Mouse (Mus musculus) midbrain, embryonic 14.5 days (tissue): Measurements from ENCODE around the gene Opalin. TPM values are rescaled to one million over a fixed set of nuclear protein-coding genes. Genes with fewer than 3 reads are reported as not detected.

ENCODE experiments used
- ATAC-seq: fragments of 200-750 bp; cut with Nextera tagmentation; 2 replicates; pipeline ENCODE4 v1.8.0; 2017; ENCODE audit warnings: moderate number of reproducible peaks, moderate library complexity; ENCODE audit not compliant: low FRiP score, low TSS enrichment
- DNase-seq: peaks from one replicate; pipeline ENCODE4 v3.0.0-alpha.2; 2015
- H3K27ac ChIP-seq: fragments of 300-500 bp; sonication (generic); replicated peaks from 2 replicates; pipeline ENCODE4 v1.5.1; 2014; ENCODE audit warnings: mild to moderate bottlenecking, low read depth, low read length, moderate library complexity
- H3K27me3 ChIP-seq: fragments of 300-500 bp; sonication (generic); 2 replicates; pipeline ENCODE4 v1.6.1; 2014; ENCODE audit warnings: low read length, control low read depth, mixed read lengths; ENCODE audit not compliant: control insufficient read depth, insufficient read depth
- H3K36me3 ChIP-seq: fragments of 300-500 bp; sonication (generic); 2 replicates; pipeline ENCODE4 v1.6.1; 2014; ENCODE audit warnings: low read length, control low read depth; ENCODE audit not compliant: control insufficient read depth, insufficient read depth
- H3K4me1 ChIP-seq: fragments of 300-500 bp; sonication (generic); 2 replicates; pipeline ENCODE4 v1.6.1; 2014; ENCODE audit warnings: mild to moderate bottlenecking, antibody characterized with exemption, low read length, control low read depth; ENCODE audit not compliant: control insufficient read depth, insufficient read depth
- H3K4me2 ChIP-seq: fragments of 300-500 bp; sonication (generic); 2 replicates; pipeline ENCODE4 v1.6.1; 2014; ENCODE audit warnings: mild to moderate bottlenecking, low read length, moderate library complexity
- H3K4me3 ChIP-seq: fragments of 300-500 bp; sonication (generic); replicated peaks from 2 replicates; pipeline ENCODE4 v1.5.1; 2014; ENCODE audit warnings: low read depth, low read length
- H3K9ac ChIP-seq: fragments of 300-500 bp; sonication (generic); replicated peaks from 2 replicates; pipeline ENCODE4 v1.6.1; 2014; ENCODE audit warnings: mild to moderate bottlenecking, low read length, moderate library complexity
- H3K9me3 ChIP-seq: fragments of 300-500 bp; sonication (generic); 2 replicates; pipeline ENCODE4 v1.6.1; 2016; ENCODE audit warnings: low read length, control low read depth, mixed read lengths; ENCODE audit not compliant: control insufficient read depth
- WGBS: fragments of 180-500 bp; shearing (Covaris S2); extraction: QIAGEN DNeasy Blood & Tissue Kit; methylation state at CpG from one replicate; pipeline ENCODE4 v1.1.7; 2014; 5-methylcytosine and 5-hydroxymethylcytosine counted together
- polyA plus RNA-seq: library from polyadenylated mRNA; unstranded; fragments of >200 nt; fragmentation: Nextera tagmentation; extraction: Ambion mirVana; gene quantifications from 2 replicates; pipeline ENCODE4 v1.2.1, GENCODE M21; 2014

Opalin gene
- polyA plus RNA-seq, 1 experiment from 2014 or later = not detected

DNA sequence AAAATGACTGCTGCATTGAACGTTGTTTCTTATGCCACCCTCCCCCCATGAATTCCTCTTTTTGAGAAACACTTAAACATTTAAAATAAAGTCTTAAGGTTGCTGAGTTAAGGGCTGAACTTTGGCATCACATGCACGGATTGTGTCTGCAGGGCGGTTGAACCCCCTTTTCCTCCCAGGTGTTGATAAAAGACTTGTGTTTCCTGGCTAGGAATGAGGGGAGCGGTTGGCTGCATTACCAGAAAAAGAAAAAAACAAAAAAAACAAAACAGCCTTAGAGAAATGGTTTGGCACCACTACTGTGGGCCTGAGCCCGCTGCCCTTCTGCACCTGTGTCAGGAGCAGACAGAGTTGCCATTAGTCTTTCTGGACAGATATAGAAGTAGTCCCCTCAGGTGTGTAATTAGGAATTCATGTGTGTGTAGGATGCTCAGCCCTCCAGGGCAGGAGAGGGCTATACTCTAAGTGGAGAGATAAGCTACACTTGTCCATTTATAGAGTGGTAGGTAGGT is 57.7 kb downstream of the Opalin start:
- Histone ChIP-seq H3K27me3 (no peaks in the 10 kb centered on the region), H3K9ac (no peak overlapping the region), H3K36me3 (no peaks in the 10 kb centered on the region), H3K4me2 (no peak overlapping the region), H3K27ac (no peak overlapping the region), H3K4me3 (no peak overlapping the region), H3K9me3 (no peaks in the 10 kb centered on the region), H3K4me1 (no peaks in the 10 kb centered on the region)
- no peak for ATAC-seq
- 87% methylated on average over 5 of the region's 5 CpGs for WGBS
- no peak for DNase-seq

DNA sequence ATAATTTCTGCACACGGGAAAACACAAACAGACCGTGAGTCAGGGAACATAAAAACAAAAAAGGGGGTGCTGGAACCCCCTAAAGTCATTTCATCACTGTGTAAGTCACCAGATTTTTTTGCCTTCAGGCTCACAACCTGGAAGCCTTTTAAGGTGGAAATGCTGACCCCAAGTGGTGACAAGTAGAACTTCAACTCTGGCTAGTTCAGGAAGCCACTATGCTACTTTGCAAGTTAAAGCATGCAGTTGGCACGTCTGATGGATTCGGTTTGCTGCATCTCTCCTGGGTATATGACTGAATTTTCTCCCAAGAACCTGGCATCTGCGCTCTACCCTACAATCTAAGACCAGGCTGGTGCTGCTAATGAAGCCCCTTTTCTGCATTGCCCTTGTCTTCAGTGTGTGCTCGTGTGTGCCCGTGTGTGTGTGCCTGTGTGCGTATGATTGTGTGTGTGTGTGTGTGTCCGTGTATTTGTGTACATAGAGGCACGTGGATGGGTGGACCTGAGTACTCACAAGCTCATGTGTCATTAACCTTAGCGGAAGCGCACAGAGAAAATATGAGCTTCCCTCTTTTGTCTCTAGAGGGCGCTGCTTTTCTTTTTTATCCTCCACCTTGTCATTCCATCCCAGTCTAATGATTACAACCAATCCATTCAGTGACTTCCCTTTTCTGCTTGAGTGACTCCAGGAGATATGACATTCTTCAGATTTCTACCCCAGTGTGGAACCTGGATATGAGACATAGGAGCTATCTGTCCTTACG is 60.8 kb downstream of the Opalin start:
- H3K4me3 ChIP-seq = no peak overlapping the region
- peak; percentile 31; the same call in 1 of the 2 replicates for ATAC-seq
- H3K27ac ChIP-seq = no peak overlapping the region
- H3K9ac ChIP-seq = no peak overlapping the region
- DNase-seq = peak; percentile 89
- H3K27me3 ChIP-seq = peaks cover 5% of the 10 kb centered on the region
- no peaks in the 10 kb centered on the region for H3K4me1 ChIP-seq
- no peaks in the 10 kb centered on the region for H3K9me3 ChIP-seq
- no peaks in the 10 kb centered on the region for H3K36me3 ChIP-seq
- peak overlapping the region; percentile 44 for H3K4me2 ChIP-seq
- WGBS = 16% methylated on average over 14 of the region's 14 CpGs

DNA sequence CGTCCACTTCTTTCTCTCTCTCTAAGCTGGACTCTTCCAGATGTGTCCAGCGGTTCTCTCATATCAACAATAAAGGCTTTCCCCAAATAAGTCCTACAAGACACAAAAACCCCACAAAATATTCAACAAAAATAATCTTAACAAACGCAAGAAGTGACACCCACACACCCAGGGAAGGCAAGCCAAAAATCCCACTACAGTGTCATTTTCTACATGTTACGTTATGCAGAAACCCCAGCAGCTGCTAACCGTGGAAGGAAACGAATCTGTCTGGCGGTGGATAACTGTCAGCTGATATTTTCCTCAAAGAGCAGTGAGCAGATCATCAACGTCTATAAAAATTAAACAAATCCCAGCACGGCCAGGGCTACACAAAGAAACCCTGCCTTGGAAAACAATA is 62.9 kb downstream of the Opalin start:
- no peak for ATAC-seq
- Histone ChIP-seq H3K27ac (no peak overlapping the region), H3K9me3 (no peaks in the 10 kb centered on the region), H3K4me3 (no peak overlapping the region), H3K4me2 (no peak overlapping the region), H3K36me3 (no peaks in the 10 kb centered on the region), H3K9ac (no peak overlapping the region), H3K4me1 (no peaks in the 10 kb centered on the region), H3K27me3 (peaks cover 5% of the 10 kb centered on the region)
- whole genome bisulfite sequencing = 24% methylated on average over 9 of the region's 9 CpGs
- DNase-seq = no peak

DNA sequence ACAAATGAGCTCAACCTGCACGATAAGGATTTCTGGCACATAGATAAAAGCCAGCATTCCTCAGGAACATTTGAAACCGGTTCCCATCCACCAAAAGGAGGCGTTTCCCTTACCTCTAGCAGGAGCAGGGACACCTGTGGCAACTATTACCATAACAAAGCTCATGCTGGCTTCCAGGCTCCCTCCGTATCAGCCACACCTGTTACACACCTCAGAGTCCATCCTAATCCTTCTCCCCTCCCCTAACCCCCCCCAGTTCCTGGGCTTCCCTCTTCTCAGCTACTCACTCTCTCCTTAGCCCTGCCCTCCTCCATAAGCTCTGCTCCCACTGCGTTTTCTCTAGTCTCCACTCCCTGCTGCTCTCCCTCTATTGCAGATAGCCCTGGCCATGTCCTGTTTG is 63.3 kb downstream of the Opalin start:
- WGBS = 9% methylated on average over 5 of the region's 5 CpGs
- no peak for DNase-seq

More for the DNA sequence above, 63.3 kb downstream of the Opalin start:
- Histone ChIP-seq H3K4me3 (no peak overlapping the region), H3K9ac (no peak overlapping the region), H3K27ac (no peak overlapping the region), H3K36me3 (no peaks in the 10 kb centered on the region), H3K27me3 (peaks cover 5% of the 10 kb centered on the region), H3K9me3 (no peaks in the 10 kb centered on the region), H3K4me2 (no peak overlapping the region), H3K4me1 (no peaks in the 10 kb centered on the region)
- ATAC-seq = no peak

Other genes with a start within 250 kb of the Opalin start
- 12.9 and 18.8 TPM in 2 replicates for gene Ccnj, start 245.8 kb downstream of the Opalin start, polyA plus RNA-seq
- 8.0 and 12.2 TPM in 2 replicates for gene Zfp518a, start 182.4 kb downstream of the Opalin start, polyA plus RNA-seq
- 0.66 and 0.70 TPM in 2 replicates for gene Blnk, start 82.6 kb downstream of the Opalin start, polyA plus RNA-seq
- gene Dntt, start 47.8 kb downstream of the Opalin start, polyA plus RNA-seq = 0.17 and 0.18 TPM in 2 replicates
- 1.1 and 1.8 TPM in 2 replicates for gene Tll2, start 129.7 kb upstream of the Opalin start, polyA plus RNA-seq
- 74.4 and 112 TPM in 2 replicates for gene Tm9sf3, start 186.9 kb upstream of the Opalin start, polyA plus RNA-seq